Mouse (Mus musculus) left cerebral cortex, postnatal 4 days (tissue): ENCODE results near the gene Vti1a. TPM values are rescaled to one million over a fixed set of nuclear protein-coding genes. Genes with fewer than 3 reads are reported as not detected.

Experiments
- DNase-seq: peaks from one replicate; pipeline ENCODE4 v3.0.0-alpha.2; 2022
- intact Hi-C: fragments of 180-260 bp; cut with DNase I; formaldehyde crosslinking; loops from one replicate; pipeline ENCODE4 v1.15.1; 2025
- total RNA-seq, 2 experiments: library from RNA; stranded (reverse); gene quantifications; 2 replicates each; pipeline ENCODE4 v1.2.3; 2021

The Vti1a gene
- total RNA-seq, 2 experiments from 2014 or later = 49.6 to 50.2 TPM

DNA sequence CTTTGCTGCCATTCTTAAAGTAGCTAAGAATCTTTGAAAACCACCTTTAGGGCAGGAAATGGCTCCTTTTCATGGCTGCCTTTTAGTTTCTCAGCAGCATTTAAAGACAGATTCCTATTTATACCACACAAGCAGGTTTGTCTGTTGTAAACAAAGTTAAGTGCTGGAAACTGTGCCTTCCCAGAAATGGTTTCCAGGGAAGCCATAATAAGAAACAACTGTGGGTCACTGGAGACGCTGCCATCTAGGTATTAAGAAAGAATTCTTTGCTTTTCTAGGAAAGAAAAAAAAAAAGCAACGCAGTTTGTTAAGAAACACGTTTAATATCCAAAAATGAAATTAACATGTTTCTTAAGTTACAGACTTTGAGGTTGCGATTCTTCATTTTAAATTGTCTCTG, 192.1 kb downstream of the Vti1a start:
- no peak for DNase-seq
- intact Hi-C loops = no loop called here

DNA sequence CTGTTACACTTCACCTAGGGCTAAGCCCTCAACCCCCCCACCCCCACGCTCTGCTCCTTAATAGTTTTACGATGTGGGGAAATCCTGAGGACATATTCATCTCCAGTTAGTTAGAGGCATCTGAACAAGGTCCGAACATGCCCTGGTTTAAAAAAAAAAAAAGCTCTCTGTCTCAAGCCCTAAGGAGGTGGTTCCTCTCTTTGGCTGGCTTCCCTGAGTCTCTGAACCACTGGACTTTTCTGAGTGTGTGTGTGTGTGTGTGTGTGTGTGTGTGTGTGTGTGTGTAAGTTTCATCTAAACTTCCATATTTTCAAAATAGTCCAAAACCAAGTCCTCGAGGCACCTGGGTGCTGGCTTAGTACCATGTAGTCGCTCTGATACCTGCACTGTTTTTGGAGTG, 192.9 kb downstream of the Vti1a start:
- intact Hi-C loops = no loop called here

GRCm38 (mm10) chr19:55509618-55510017, 193.5 kb downstream of the Vti1a start:
- intact Hi-C loops = no loop called here

More for the DNA sequence above, 192.9 kb downstream of the Vti1a start:
- DNase-seq = no peak

GRCm38 (mm10) chr19:55513941-55514340, 197.8 kb downstream of the Vti1a start:
- no peak for DNase-seq
- intact Hi-C loops = no loop called here

More at GRCm38 (mm10) chr19:55509618-55510017, 193.5 kb downstream of the Vti1a start:
- peak; percentile 10 for DNase-seq

GRCm38 (mm10) chr19:55520236-55520635, 204.1 kb downstream of the Vti1a start:
- DNase-seq = no peak
- intact Hi-C loops = no loop called here

- intact Hi-C loops = no loop called here
- DNase-seq = no peak
Observed at GRCm38 (mm10) chr19:55523340-55523739, 207.2 kb downstream of the Vti1a start.

DNA sequence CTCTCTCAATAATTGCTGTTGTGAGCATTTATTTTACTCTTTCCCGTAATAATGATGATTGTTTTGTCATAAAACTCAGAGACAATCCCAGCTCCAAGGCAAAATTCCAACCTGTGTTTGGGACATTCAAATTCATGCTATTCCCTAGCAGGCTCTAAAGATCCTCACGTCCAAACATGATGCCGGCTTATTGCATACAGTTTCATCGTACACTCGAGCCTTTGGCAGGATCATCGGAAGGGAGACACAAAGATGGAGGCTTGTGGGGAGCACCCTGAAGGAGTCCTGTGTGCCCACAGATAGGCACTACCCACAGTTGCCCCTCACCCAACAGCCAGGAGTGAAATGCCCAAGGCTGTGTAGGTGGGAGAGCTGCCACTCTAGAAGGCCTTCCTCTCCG, 208.3 kb downstream of the Vti1a start:
- DNase-seq = no peak
- intact Hi-C loops = no loop called here

- intact Hi-C loops = no loop called here
- DNase-seq = peak; percentile 18
Observed at GRCm38 (mm10) chr19:55525056-55525455, 209.0 kb downstream of the Vti1a start.

GRCm38 (mm10) chr19:55526717-55527235, 210.7 kb downstream of the Vti1a start:
- no peak for DNase-seq
- intact Hi-C loops = no loop called here

- intact Hi-C loops = no loop called here
- no peak for DNase-seq
Observed at GRCm38 (mm10) chr19:55530041-55530440, 213.9 kb downstream of the Vti1a start.

- intact Hi-C loops = no loop called here
- DNase-seq = no peak
Observed at GRCm38 (mm10) chr19:55532681-55533080, 216.6 kb downstream of the Vti1a start.

GRCm38 (mm10) chr19:55536273-55536937, 220.3 kb downstream of the Vti1a start:
- no peak for DNase-seq
- intact Hi-C loops = no loop called here

- intact Hi-C loops = no loop called here
- DNase-seq = peak; percentile 50
Observed at GRCm38 (mm10) chr19:55537691-55538090, 221.6 kb downstream of the Vti1a start.

- intact Hi-C loops = no loop called here
Observed at GRCm38 (mm10) chr19:55541641-55542040, 225.5 kb downstream of the Vti1a start.

DNA sequence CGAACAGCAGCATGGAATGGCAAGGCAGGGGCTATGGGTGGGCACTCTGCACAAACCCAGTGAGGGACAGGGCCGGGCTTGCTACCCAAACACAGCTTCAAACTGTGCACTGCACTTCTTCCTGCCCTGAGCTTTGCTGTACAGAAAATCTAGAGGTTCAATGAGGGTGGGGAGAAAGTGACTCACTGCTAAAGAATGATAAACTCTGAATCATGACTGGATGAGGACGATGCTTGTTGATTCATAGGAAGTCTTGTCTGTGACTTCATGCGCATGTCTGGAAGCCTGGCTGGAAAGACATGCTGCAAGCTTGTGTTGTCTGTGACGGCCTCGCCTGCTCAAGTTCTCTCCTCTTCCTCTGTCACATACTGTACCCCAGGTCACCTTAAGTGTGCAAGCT, 226.4 kb downstream of the Vti1a start:
- no peak for DNase-seq
- intact Hi-C loops = no loop called here

More at GRCm38 (mm10) chr19:55541641-55542040, 225.5 kb downstream of the Vti1a start:
- DNase-seq = no peak

GRCm38 (mm10) chr19:55543188-55543587, 227.1 kb downstream of the Vti1a start:
- DNase-seq = no peak
- intact Hi-C loops = no loop called here

GRCm38 (mm10) chr19:55544498-55544897, 228.4 kb downstream of the Vti1a start:
- intact Hi-C loops = no loop called here

DNA sequence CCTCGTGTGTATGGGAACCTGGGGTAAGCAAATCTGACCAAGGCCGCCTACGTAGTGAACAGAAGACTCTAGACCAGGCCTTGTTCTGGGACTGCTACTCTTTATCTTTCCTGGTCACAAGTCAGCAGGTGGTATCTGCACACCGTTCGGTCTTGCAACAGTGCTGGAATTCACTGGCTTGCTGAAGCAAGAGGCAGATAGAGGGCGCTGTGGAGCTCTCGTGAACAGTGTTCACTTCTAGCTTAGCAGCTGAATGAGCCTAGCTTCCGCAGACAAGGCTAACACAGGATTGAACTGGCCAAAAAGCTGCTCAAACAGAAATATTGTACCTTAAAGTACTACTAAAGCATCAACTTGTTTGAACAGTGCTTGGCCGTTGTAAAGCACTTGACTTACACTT, 229.4 kb downstream of the Vti1a start:
- intact Hi-C loops = no loop called here

More at GRCm38 (mm10) chr19:55544498-55544897, 228.4 kb downstream of the Vti1a start:
- DNase-seq = no peak

GRCm38 (mm10) chr19:55546009-55546528, 230.0 kb downstream of the Vti1a start:
- intact Hi-C loops = no loop called here
- no peak for DNase-seq

More for the DNA sequence above, 229.4 kb downstream of the Vti1a start:
- DNase-seq = peak; percentile 86

DNA sequence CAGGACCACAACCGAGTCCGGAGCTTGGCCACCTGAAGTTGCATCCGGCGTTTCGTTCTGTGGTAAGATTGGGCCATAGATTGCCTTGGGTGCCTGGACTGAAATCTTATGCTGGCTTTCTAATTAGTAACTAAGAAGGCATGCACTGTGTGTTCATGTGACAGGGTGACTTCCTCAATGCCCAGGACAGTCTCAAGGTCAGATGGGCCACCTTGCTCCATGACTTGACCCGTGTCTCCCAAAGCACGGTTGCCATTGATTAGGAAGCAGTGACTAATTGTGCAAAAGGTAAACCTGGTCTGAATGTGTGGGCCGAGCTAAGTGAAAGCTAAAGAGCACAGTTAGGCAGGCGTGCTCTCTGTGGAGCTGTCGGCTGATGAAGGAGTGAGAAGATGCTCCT, 232.1 kb downstream of the Vti1a start:
- DNase-seq = no peak
- intact Hi-C loops = no loop called here

GRCm38 (mm10) chr19:55548656-55549055, 232.6 kb downstream of the Vti1a start:
- intact Hi-C loops = no loop called here
- no peak for DNase-seq

DNA sequence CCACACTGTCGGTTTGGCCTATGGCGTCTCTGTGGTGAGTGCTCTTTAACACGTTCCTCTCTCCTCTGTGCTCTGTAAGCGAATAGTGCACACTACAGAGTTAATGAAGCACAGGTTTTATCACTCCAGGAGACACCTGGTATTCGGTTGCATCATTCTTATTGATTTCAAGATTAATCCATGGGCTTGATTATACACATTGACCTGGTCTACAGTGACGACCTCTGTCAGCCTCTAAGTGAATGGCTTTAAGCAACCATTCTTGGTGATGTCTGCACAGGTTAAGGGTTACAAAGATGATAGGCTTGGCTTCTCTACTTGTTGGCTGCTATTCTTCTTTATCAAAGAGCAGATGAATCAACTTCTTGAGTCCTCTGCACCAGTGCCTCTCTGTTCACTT, 234.1 kb downstream of the Vti1a start:
- no peak for DNase-seq
- intact Hi-C loops = no loop called here
